Mouse (Mus musculus): Measurements from ENCODE around the gene Card6.
"Not testable (repeated sequence)": the region's sequence is repeated elsewhere in the genome, so short reads cannot be mapped to it uniquely, and the experiment has no call there.

Card6 gene

GRCm38 (mm10) chr15:5130887-5131668 lies 22.7 kb upstream of the Card6 start:
- not testable (repeated sequence) for DNase-seq (ENCODE audit: low read depth, low spot score)

- DNase-seq (ENCODE audit: low read depth, low spot score), result no peak
These were observed 20.9 kb upstream of the Card6 start for GRCm38 (mm10) chr15:5129111-5129805.

- no peak for DNase-seq (ENCODE audit: low read depth, low spot score)
These were observed 20.0 kb upstream of the Card6 start for GRCm38 (mm10) chr15:5128176-5128940.

- DNase-seq (ENCODE audit: low read depth, low spot score), result no peak
These were observed 19.1 kb upstream of the Card6 start for GRCm38 (mm10) chr15:5127487-5127886.

GRCm38 (mm10) chr15:5126456-5126855 lies 18.1 kb upstream of the Card6 start:
- no peak for DNase-seq (ENCODE audit: low read depth, low spot score)

- no peak for DNase-seq (ENCODE audit: low read depth, low spot score)
These were observed 13.4 kb upstream of the Card6 start for GRCm38 (mm10) chr15:5121535-5122313.

- no peak for DNase-seq (ENCODE audit: low read depth, low spot score)
These were observed 11.4 kb upstream of the Card6 start for GRCm38 (mm10) chr15:5119707-5120106.

GRCm38 (mm10) chr15:5119192-5119591 lies 10.9 kb upstream of the Card6 start:
- DNase-seq (ENCODE audit: low read depth, low spot score), result no peak

- DNase-seq (ENCODE audit: low read depth, low spot score), result no peak
These were observed 10.3 kb upstream of the Card6 start for GRCm38 (mm10) chr15:5118626-5119025.

- DNase-seq (ENCODE audit: low read depth, low spot score), result peak; percentile 59
These were observed 8.8 kb upstream of the Card6 start for GRCm38 (mm10) chr15:5117031-5117601.

GRCm38 (mm10) chr15:5116270-5117030 lies 8.1 kb upstream of the Card6 start, which contains the start of gene Rpl37:
Rpl37 (plus strand) TSS chr15:5116645.
- DNase-seq (ENCODE audit: low read depth, low spot score), result peak; percentile 98

- DNase-seq (ENCODE audit: low read depth, low spot score), result no peak
These were observed 6.8 kb upstream of the Card6 start for GRCm38 (mm10) chr15:5115173-5115572.

- no peak for DNase-seq (ENCODE audit: low read depth, low spot score)
These were observed 4.3 kb upstream of the Card6 start for GRCm38 (mm10) chr15:5112651-5113050.

GRCm38 (mm10) chr15:5108655-5109040 lies 309 bp upstream of the Card6 start:
- DNase-seq (ENCODE audit: low read depth, low spot score), result peak; percentile 51

- peak; percentile 79 for DNase-seq (ENCODE audit: low read depth, low spot score)
These were observed 2.0 kb downstream of the Card6 start for GRCm38 (mm10) chr15:5106293-5106692.

- DNase-seq (ENCODE audit: low read depth, low spot score), result no peak
These were observed 2.4 kb downstream of the Card6 start for GRCm38 (mm10) chr15:5105891-5106290.

GRCm38 (mm10) chr15:5102312-5102711 lies 6.0 kb downstream of the Card6 start:
- DNase-seq (ENCODE audit: low read depth, low spot score), result no peak

- DNase-seq (ENCODE audit: low read depth, low spot score), result no peak
These were observed 11.0 kb downstream of the Card6 start for GRCm38 (mm10) chr15:5097376-5097775.

GRCm38 (mm10) chr15:5095534-5096301 lies 12.6 kb downstream of the Card6 start:
- DNase-seq (ENCODE audit: low read depth, low spot score), result no peak

GRCm38 (mm10) chr15:5090131-5090530 lies 18.2 kb downstream of the Card6 start:
- DNase-seq (ENCODE audit: low read depth, low spot score), result no peak

Data from A20 (cell line).